Mouse (Mus musculus): ENCODE results near the gene Hectd2.
A peak's percentile ranks its signal among the peaks of the same experiment; 100 is the strongest.

Hectd2 gene

DNA sequence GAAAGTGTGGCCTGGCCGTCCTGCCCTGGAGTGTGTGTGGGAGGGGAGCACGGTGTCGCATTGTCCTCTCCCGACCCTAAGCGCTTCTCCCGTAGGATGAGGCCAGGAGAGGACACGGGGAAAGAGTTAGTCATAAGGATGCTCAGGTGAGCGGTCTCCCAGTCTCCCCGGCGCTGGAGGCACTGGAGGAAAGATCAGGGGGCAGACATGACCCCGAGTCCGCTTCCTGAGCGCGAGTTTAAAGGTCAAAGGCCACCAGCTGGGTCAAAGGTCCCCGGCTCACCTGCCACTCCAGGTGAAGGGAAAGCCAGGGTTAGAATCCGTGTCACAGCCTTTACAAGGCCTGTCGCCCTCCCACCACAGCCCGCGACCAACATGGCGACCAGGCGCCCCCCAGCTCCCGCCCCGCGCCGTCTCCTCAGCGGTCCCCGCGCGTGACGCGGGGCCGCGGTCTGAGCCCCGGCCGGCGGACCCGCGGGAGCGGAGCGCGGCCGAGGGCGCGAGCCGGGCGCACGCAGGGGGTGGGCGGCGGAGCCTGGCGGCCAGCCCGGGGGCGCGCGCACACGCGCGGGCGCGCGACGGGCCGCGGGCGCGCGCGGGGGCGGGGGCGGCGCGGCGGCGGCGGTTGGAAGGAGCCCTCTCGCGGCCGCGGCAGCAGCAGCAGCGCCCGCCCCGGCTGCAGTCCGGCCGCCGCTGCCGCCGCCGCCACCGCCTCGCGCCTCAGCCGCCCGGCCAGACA lies at the start of gene Hectd2:
Hectd2 (plus strand) TSS at position 594 of the 739 bp plus-strand sequence.
- DNase-seq (ENCODE audit: extremely low spot score) = peak; percentile 68

- no peak for DNase-seq (ENCODE audit: extremely low spot score)
Measured at GRCm38 (mm10) chr19:36504716-36505115, 49.7 kb upstream of the Hectd2 start.

- no peak for DNase-seq (ENCODE audit: extremely low spot score)
Measured at GRCm38 (mm10) chr19:36511305-36511704, 43.1 kb upstream of the Hectd2 start.

DNA sequence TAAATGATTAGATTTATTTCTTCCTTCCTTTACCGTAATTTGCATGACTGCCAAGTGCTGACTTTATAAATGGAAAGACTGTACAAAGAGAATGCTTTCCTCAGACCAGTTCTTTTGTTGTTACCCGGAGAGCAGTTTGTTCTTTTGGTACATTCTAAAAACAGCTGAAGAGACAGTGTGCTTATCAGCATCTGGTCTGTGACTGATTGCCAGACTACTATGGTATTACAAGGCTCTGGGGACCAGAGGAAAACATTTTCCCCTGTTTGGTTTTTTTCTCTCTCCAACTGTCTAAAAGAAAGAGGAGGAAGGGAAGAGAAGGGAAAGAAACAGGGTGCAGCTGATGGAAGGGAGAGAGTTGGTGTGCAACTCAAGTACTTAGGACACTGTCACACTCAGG lies 36.0 kb upstream of the Hectd2 start:
- DNase-seq (ENCODE audit: extremely low spot score) = no peak

DNA sequence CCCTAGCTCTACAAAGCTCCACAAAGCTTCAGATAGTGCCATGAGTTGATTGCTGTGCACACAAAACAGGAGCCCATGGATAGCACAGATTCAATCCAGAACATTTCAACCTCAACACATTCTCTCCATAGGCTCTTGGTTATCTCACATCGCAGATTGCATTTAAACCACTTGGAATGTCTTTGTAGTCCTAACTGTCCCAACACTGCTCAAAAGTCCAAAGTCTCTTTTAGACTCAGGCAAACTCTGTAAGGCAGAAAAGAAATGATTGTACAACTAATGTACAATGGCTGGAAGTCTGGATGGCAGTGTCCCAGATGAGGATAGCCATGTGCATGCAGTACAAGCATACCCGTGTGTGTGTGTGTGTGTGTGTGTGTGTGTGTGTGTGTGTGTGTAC lies 32.9 kb upstream of the Hectd2 start:
- DNase-seq (ENCODE audit: extremely low spot score) = no peak

GRCm38 (mm10) chr19:36522558-36523195 lies 31.8 kb upstream of the Hectd2 start:
- DNase-seq (ENCODE audit: extremely low spot score) = no peak

- DNase-seq (ENCODE audit: extremely low spot score) = no peak
Measured at GRCm38 (mm10) chr19:36525071-36525470, 29.4 kb upstream of the Hectd2 start.

GRCm38 (mm10) chr19:36533082-36533481 lies 21.4 kb upstream of the Hectd2 start:
- DNase-seq (ENCODE audit: extremely low spot score) = peak; percentile 29

DNA sequence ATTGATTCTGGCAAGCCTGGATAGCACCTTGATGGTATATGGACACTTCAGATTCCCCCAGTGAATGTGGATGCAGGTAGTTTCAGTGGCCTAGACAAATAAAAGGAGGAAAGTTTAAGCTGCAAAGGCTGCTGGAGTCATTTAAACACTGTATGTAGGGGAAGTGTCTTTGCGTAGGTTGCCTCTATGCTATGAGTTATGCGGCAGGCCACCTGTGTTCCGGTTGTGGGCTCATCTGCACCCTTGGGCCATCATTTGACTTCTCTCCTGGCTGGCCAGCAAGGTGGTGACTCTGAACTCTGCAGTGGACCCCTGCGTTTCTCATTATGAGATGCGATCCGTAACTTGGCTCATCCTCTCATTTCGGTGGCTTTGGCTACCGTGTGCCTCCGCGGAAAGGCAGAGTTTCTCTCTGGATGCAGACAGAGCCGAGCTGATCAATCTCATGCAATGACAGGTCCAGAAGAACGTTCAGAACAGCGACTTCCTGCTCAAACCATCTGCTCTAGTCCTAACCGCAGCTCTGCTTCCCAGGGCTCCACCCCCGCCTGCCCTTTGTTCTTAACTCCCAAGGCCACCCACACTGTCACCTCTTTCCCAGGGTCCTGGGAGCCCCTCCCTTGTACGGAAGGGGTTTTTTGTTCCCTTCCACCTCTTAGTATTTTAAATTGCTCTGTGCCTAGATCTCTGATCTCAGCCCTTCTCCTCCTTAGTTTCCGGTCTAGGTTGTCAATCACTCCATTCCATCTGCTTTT lies 20.3 kb upstream of the Hectd2 start:
- peak; percentile 57 for DNase-seq (ENCODE audit: extremely low spot score)

- peak; percentile 23 for DNase-seq (ENCODE audit: extremely low spot score)
Measured at GRCm38 (mm10) chr19:36534766-36535140, 19.7 kb upstream of the Hectd2 start.

DNA sequence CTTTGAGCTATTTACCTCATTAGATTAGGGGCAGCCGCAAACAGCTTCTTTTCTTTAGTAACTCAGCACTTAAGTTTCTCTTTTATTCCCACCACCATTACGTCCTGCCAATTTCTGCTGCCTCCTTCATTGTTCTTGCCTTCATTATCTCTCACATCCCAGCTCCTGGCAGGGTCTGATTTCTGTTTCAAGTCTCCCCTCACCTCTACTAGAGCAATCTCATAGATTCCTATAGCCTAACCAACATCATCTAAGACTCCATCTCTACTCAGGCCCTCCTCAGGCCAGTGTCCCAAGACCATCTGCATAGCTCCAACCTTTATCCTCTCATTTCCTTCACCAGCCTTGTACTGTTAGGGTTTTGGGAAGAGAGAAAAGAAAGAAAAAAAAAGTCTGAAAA lies 19.3 kb upstream of the Hectd2 start:
- no peak for DNase-seq (ENCODE audit: extremely low spot score)

DNA sequence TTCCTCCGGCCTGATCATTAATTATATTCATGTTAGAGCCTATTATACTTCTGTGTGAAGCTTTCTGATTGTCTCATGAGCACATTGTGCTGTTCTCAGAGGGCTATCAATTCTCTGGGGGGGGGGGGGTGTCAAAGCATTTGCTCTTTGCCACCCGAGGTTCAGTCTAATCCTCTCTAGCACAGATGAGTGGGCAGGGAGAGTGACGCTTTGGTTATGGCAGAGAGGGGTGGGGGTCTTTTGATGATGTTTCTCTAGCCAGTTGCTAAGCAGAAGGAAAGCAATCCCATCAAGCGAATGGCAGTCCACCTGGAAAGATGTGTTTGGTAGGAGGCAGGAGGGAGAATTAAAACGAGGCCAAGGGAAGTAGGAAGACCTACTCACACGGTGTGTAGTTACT lies 18.6 kb upstream of the Hectd2 start:
- DNase-seq (ENCODE audit: extremely low spot score) = no peak

DNA sequence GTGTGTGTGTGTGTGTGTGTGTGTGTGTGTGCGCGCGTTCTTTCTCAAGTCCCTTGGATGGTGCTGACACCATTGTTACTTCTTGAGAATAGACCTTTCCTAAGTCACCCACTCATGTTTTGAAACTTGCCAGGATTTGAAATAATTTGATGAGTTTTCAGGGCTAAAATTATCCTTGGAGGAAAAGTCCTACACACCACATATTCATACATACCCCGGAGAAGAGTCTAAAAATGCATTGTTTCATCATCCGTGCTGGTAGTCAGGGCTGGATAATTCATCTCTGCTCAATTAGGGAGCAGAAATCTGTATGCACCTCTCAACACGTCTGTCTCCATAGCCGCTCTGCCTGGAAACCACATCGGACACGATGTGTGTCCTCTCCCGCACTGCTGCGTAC lies 17.5 kb upstream of the Hectd2 start:
- DNase-seq (ENCODE audit: extremely low spot score) = no peak

DNA sequence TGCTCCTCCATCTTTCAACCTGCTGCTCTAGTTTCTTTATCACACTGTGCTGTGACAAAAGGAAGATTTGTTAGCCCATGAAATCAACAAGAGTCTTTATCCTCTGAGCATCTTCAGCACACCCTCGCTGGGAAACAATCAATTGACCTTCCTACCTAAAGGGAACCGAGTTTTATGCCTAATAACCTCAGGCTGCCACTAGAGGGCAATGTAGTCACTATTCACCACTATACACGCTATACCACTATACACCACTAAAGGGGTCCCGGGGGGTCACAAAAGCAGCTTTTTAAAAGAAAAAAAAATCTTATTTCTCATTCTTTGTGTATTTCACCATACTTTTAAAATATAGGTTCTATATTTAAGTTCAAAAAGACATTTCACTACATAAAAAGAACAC lies 15.9 kb upstream of the Hectd2 start:
- peak; percentile 55 for DNase-seq (ENCODE audit: extremely low spot score)

DNA sequence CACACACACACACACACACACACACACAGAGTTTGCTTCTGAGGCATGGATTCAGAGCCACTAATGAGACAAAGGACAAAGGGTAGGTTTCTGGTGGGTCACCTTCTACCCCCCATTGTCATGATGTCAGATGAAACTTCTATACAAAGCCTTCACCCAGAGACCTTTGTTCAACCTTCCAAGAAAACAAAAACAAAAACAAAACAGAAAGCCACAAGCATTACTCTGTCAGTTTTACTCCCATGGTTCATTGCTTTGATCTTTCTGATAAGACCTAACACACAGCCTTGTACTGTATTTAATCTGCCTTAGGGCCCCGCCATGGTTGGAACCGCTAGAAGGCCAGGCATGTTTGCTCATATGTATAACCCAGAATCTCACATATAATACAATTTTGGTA lies 15.1 kb upstream of the Hectd2 start:
- no peak for DNase-seq (ENCODE audit: extremely low spot score)

DNA sequence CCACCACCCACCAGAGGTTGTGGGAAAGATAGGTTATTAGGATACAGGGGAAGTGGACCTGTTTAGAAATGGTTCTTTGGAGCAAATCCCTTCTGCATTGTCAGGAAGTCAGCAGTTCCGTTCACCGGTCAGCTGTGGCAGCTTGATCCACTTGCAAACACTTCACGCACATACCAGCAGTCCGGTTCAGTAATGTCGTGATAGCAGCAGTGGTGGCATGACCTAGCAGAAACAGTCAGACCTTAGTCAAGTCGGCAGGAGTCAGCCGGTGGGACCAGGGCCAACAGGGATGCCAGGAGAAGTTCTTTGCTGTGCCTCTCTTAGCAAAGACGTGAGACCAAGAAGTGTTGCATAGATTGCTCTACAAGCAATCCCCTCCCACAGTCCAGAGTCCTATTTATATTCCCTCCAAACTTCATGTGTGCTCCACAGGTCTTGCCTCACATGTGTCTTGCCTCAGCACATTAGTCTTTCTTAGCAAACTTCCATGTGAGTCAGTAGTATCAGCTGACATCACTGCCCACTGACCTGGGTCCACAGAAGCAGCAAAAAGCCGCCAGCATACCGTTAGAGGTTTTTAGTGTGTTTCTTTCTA lies 14.3 kb upstream of the Hectd2 start:
- DNase-seq (ENCODE audit: extremely low spot score) = no peak

- DNase-seq (ENCODE audit: extremely low spot score) = no peak
Measured at GRCm38 (mm10) chr19:36540776-36541175, 13.7 kb upstream of the Hectd2 start.

- no peak for DNase-seq (ENCODE audit: extremely low spot score)
Measured at GRCm38 (mm10) chr19:36553561-36554045, 836 bp upstream of the Hectd2 start.

DNA sequence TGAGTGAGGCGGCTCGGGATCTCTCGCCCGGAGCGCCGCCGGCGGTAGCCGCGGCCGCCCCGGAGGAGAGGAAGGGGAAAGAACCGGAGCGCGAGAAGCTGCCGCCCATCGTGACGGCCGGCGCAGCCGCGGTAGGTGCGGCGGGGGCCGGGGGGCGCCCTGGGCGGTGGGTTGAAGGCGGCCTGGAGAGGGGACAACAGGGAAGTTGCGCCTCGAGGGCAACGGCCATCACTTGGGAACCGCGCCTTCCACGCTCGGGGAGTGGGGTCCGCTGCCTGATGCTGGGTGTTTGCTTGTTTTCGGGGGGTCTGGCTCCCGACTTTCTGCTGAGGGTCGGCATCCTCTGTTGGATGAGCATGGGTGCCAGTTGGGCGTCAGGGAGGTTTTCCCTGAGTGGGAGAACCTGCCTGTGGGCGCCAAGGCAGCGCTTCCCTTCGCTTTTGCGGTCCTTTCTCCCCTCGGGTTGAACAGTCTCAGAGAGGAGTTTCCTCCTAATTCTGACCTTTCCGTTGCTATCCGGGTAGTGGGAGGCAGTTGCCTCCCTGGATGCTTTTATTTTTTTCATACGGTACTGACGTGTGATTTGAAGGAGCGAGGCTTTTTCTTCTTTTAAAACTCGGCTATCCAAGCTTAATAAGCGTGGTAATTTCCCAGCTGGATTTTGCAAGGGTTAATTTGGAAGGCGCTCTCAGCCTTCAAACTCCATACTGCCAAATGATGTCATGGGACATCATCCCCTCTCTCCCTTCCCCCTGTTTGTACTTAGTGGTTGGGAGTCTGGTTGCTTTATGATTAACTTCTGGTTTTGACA lies 551 bp downstream of the Hectd2 start:
- peak; percentile 78 for DNase-seq (ENCODE audit: extremely low spot score)

DNA sequence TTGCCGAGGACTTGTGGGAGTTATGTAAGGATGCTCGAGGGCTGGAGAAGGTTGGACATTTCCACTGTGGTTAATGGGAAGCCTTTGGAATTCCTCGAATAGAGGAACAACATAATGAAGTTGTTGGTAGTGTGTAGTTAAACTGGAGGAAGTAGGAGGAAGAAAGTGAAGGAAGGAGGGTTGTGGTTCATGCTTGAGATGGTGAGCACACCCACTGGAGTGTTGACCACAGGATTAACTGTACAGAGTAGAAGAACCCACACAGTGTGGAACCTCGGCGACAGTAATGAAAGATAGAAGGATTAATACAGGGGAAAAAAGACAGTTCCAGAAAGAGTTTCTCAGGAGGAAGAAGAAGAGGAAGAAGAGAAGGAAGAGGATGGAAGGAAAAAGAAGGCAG lies 4.9 kb downstream of the Hectd2 start:
- DNase-seq (ENCODE audit: extremely low spot score) = no peak

DNA sequence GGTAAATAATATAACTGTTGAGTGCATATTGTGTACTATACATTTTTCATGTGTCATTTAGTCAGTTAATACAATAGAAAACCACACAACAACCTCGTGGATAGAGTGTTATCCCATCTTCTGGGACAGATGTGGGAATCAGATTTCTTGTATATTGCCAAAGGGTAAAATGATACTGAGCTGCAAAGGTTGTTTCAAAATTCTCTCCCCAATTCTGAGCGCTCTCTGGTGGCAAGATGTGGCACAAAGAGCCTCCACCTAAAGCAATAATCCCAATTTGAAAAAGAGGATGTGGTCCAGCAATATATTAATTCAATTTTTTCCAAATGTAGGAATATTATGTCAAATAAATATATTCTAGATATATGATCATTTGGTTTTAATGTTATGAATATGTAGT lies 5.7 kb downstream of the Hectd2 start:
- no peak for DNase-seq (ENCODE audit: extremely low spot score)
